Mouse (Mus musculus) heart, adult 2 months (tissue): ENCODE data around the gene Tamm41. TPM values are rescaled to one million over a fixed set of nuclear protein-coding genes. Genes with fewer than 3 reads are reported as not detected.

Experiments
- DNase-seq, 2 experiments: peaks; one replicate each; pipeline ENCODE4 v3.0.0; 2021
- H3K27ac ChIP-seq: fragments of 200-600 bp; 2 replicates; pipeline ENCODE4 v1.8.1; 2022
- H3K27me3 ChIP-seq: fragments of 200-500 bp; 2 replicates; pipeline ENCODE4 v1.6.1; 2012; ENCODE audit warnings: mild to moderate bottlenecking, low read length, inconsistent platforms, mixed read lengths; ENCODE audit not compliant: control insufficient read depth, insufficient read depth
- H3K36me3 ChIP-seq: fragments of 200-500 bp; 2 replicates; pipeline ENCODE4 v1.6.1; 2012; ENCODE audit warnings: low read length, inconsistent platforms; ENCODE audit not compliant: control insufficient read depth, insufficient read depth
- H3K4me1 ChIP-seq: fragments of 200-500 bp; 2 replicates; pipeline ENCODE4 v1.6.1; 2011; ENCODE audit warnings: low read length; ENCODE audit not compliant: control insufficient read depth, insufficient read depth
- H3K4me3 ChIP-seq: fragments of 200-600 bp; 2 replicates; pipeline ENCODE4 v1.8.1; 2022
- H3K79me2 ChIP-seq: fragments of 200-500 bp; replicated peaks from 2 replicates; pipeline ENCODE4 v1.6.1; 2012; ENCODE audit warnings: mild to moderate bottlenecking, inconsistent platforms, low read length, moderate library complexity, mixed read lengths; ENCODE audit not compliant: control insufficient read depth, insufficient read depth
- H3K9ac ChIP-seq: fragments of 200-500 bp; 2 replicates; pipeline ENCODE4 v1.6.1; 2012; ENCODE audit warnings: low read depth, mild to moderate bottlenecking, control low read depth, inconsistent platforms, low read length, mixed read lengths
- CTCF ChIP-seq: fragments of 200-600 bp; IDR thresholded peaks from 2 replicates; pipeline ENCODE4 v1.8.1; 2022; ENCODE audit warnings: antibody characterized with exemption, mild to moderate bottlenecking, moderate library complexity
- EP300 ChIP-seq: fragments of 200-500 bp; IDR thresholded peaks from 2 replicates; pipeline ENCODE4 v1.6.1; 2011; ENCODE audit warnings: low read depth, low read length, control low read depth; ENCODE audit not compliant: insufficient read depth
- POLR2A ChIP-seq: fragments of 200-500 bp; IDR thresholded peaks from 2 replicates; pipeline ENCODE4 v1.6.1; 2011; ENCODE audit warnings: mild to moderate bottlenecking, low read depth, low read length, control low read depth; ENCODE audit not compliant: insufficient read depth
- WGBS: fragments of 180-500 bp; shearing (Covaris S2); methylation state at CpG from one replicate; pipeline ENCODE4 v1.1.7; 2018; 5-methylcytosine and 5-hydroxymethylcytosine counted together
- intact Hi-C: fragments of 180-260 bp; cut with DNase I; formaldehyde crosslinking; loops from one replicate; pipeline ENCODE4 v1.15.1; 2025
- long read RNA-seq: library from polyadenylated mRNA; stranded (forward); transcript quantifications from one replicate; pipeline ENCODE4 v2.0.0, GENCODE M21; 2021
- polyA plus RNA-seq: library from polyadenylated mRNA; depleted of rRNA; stranded (reverse); fragments of >200 nt; gene quantifications from 2 replicates; pipeline ENCODE4 v1.2.3, GENCODE M21; 2012; rRNA removed
- total RNA-seq, 2 experiments: library from RNA; stranded (reverse); gene quantifications; 2 replicates each; pipeline ENCODE4 v1.2.3; 2021

Gene Tamm41
- total RNA-seq: 10 to 100 TPM; 11.3 to 12.8 TPM
- polyA plus RNA-seq: 12.9 and 13.9 TPM in 2 replicates
- long read RNA-seq, transcript Tamm41-201 (8 exons, 1,168 nt): major isoform, 6 of 6 reads
- long read RNA-seq, partial matches to known transcripts: 0 of 6 reads
- long read RNA-seq, other reads (novel, unspliced or antisense): 0 of 6 reads

GRCm38 (mm10) chr6:115037103-115038094 is at the start of gene Tamm41:
Gene Tamm41, minus strand, starts transcription at chr6:115037876.
- peak within 1 kb of the TSS; percentile 64 for H3K27ac ChIP-seq
- no peaks in the 10 kb centered on the region for H3K79me2 ChIP-seq
- DNase-seq: peak; percentile 89 to 92
- intact Hi-C loops: loop anchor here (10.0 kb wide), 1 partner anchor 113 kb away; no protein-coding TSS in a partner anchor
- peak within 1 kb of the TSS; percentile 74 for H3K4me3 ChIP-seq
- no peaks in the 10 kb centered on the region for H3K27me3 ChIP-seq
- H3K36me3 ChIP-seq: no peaks in the 10 kb centered on the region
- H3K4me1 ChIP-seq: peaks cover 2% of the 10 kb centered on the region
- TF ChIP-seq POLR2A: peak; percentile 56
- peak; percentile 91 for TF ChIP-seq CTCF
- no peak for TF ChIP-seq EP300
- peak within 1 kb of the TSS; percentile 70 for H3K9ac ChIP-seq
- under 1% methylated on average over 57 of the region's 57 CpGs for WGBS

GRCm38 (mm10) chr6:115085274-115085841 is 47.7 kb upstream of the Tamm41 start:
- no peak overlapping the region for H3K4me3 ChIP-seq
- no peaks in the 10 kb centered on the region for H3K36me3 ChIP-seq
- DNase-seq: no peak
- intact Hi-C loops: no loop called here
- WGBS: 54% methylated on average over 9 of the region's 9 CpGs
- TF ChIP-seq POLR2A: no peak
- TF ChIP-seq EP300: no peak
- TF ChIP-seq CTCF: no peak
- no peak overlapping the region for H3K27ac ChIP-seq
- H3K27me3 ChIP-seq: no peaks in the 10 kb centered on the region
- H3K79me2 ChIP-seq: no peaks in the 10 kb centered on the region
- no peaks in the 10 kb centered on the region for H3K4me1 ChIP-seq
- no peak overlapping the region for H3K9ac ChIP-seq

- Histone ChIP-seq H3K4me3 (no peak overlapping the region), H3K79me2 (no peaks in the 10 kb centered on the region), H3K27ac (no peak overlapping the region), H3K4me1 (no peaks in the 10 kb centered on the region), H3K36me3 (no peaks in the 10 kb centered on the region), H3K9ac (no peak overlapping the region), H3K27me3 (no peaks in the 10 kb centered on the region)
- 57% methylated on average over 9 of the region's 9 CpGs for WGBS
- intact Hi-C loops: no loop called here
- DNase-seq: no peak
- TF ChIP-seq EP300: no peak
- TF ChIP-seq POLR2A: no peak
- no peak for TF ChIP-seq CTCF
These were observed 39.3 kb upstream of the Tamm41 start for GRCm38 (mm10) chr6:115076781-115077575.

GRCm38 (mm10) chr6:115072024-115072423 is 34.3 kb upstream of the Tamm41 start:
- no peak overlapping the region for H3K4me3 ChIP-seq
- H3K79me2 ChIP-seq: no peaks in the 10 kb centered on the region
- WGBS: 43% methylated on average over 2 of the region's 2 CpGs
- no peak overlapping the region for H3K9ac ChIP-seq
- peak; percentile 24 to 26 for DNase-seq
- intact Hi-C loops: no loop called here
- no peak for TF ChIP-seq EP300
- TF ChIP-seq POLR2A: no peak
- no peak for TF ChIP-seq CTCF
- H3K36me3 ChIP-seq: no peaks in the 10 kb centered on the region
- H3K27ac ChIP-seq: no peak overlapping the region
- no peaks in the 10 kb centered on the region for H3K4me1 ChIP-seq
- no peaks in the 10 kb centered on the region for H3K27me3 ChIP-seq

- peak; percentile 13 to 45 for DNase-seq
- no peaks in the 10 kb centered on the region for H3K79me2 ChIP-seq
- peak; percentile 96 for TF ChIP-seq CTCF
- no peak for TF ChIP-seq POLR2A
- TF ChIP-seq EP300: no peak
- H3K4me3 ChIP-seq: no peak overlapping the region
- H3K36me3 ChIP-seq: no peaks in the 10 kb centered on the region
- H3K27me3 ChIP-seq: no peaks in the 10 kb centered on the region
- intact Hi-C loops: no loop called here
- WGBS: 35% methylated on average over 13 of the region's 13 CpGs
- H3K9ac ChIP-seq: no peak overlapping the region
- no peaks in the 10 kb centered on the region for H3K4me1 ChIP-seq
- H3K27ac ChIP-seq: no peak overlapping the region
These were observed 27.9 kb upstream of the Tamm41 start for GRCm38 (mm10) chr6:115065411-115066241.
